Mouse (Mus musculus) intestine, postnatal 0 days (tissue): Measurements from ENCODE around the gene Bach1. TPM values are rescaled to one million over a fixed set of nuclear protein-coding genes. Genes with fewer than 3 reads are reported as not detected.

Experiments
- ATAC-seq: fragments of 200-750 bp; cut with Nextera tagmentation; 2 replicates; pipeline ENCODE4 v1.8.0; 2017; ENCODE audit warnings: mild to moderate bottlenecking, moderate TSS enrichment, moderate library complexity
- H3K27ac ChIP-seq: fragments of 300-500 bp; sonication (generic); 2 replicates; pipeline ENCODE4 v1.5.1; 2014; ENCODE audit warnings: mild to moderate bottlenecking, low read depth, low read length, moderate library complexity
- H3K27me3 ChIP-seq: fragments of 300-500 bp; sonication (generic); replicated peaks from 2 replicates; pipeline ENCODE4 v1.6.1; 2014; ENCODE audit warnings: low read length, mixed read lengths; ENCODE audit not compliant: control insufficient read depth, insufficient read depth
- H3K36me3 ChIP-seq: fragments of 300-500 bp; sonication (generic); 2 replicates; pipeline ENCODE4 v1.6.1; 2014; ENCODE audit warnings: mild to moderate bottlenecking, moderate library complexity; ENCODE audit not compliant: control insufficient read depth, insufficient read depth
- H3K4me1 ChIP-seq: fragments of 300-500 bp; sonication (generic); replicated peaks from 2 replicates; pipeline ENCODE4 v1.6.1; 2014; ENCODE audit warnings: antibody characterized with exemption, low read length, mixed read lengths; ENCODE audit not compliant: control insufficient read depth, insufficient read depth
- H3K4me2 ChIP-seq: fragments of 300-500 bp; sonication (generic); replicated peaks from 2 replicates; pipeline ENCODE4 v1.6.1; 2014; ENCODE audit warnings: low read depth, mild to moderate bottlenecking, moderate library complexity
- H3K4me3 ChIP-seq: fragments of 300-500 bp; sonication (generic); 2 replicates; pipeline ENCODE4 v1.5.1; 2014; ENCODE audit warnings: low read depth, low read length
- H3K9ac ChIP-seq: fragments of 300-500 bp; sonication (generic); 2 replicates; pipeline ENCODE4 v1.6.1; 2014; ENCODE audit warnings: mild to moderate bottlenecking, low read depth, low read length
- H3K9me3 ChIP-seq: fragments of 300-500 bp; sonication (generic); 2 replicates; pipeline ENCODE4 v1.6.1; 2016; ENCODE audit warnings: mixed run types; ENCODE audit not compliant: control insufficient read depth
- CTCF ChIP-seq: sonication (generic); IDR thresholded peaks from 2 replicates; pipeline ENCODE4 v1.5.1; 2016; ENCODE audit warnings: low read depth, mild to moderate bottlenecking, control low read depth, antibody characterized with exemption, moderate library complexity
- WGBS: fragments of 180-500 bp; shearing (Covaris S2); extraction: QIAGEN DNeasy Blood & Tissue Kit; methylation state at CpG from one replicate; pipeline ENCODE4 v1.1.7; 2014; 5-methylcytosine and 5-hydroxymethylcytosine counted together
- polyA plus RNA-seq: library from polyadenylated mRNA; unstranded; fragments of >200 nt; fragmentation: Nextera tagmentation; extraction: Ambion mirVana; gene quantifications from 2 replicates; pipeline ENCODE4 v1.2.1, GENCODE M21; 2015

The Bach1 gene
- polyA plus RNA-seq, 1 experiment from 2014 or later = 21.3 TPM

- peak; percentile 51 for ATAC-seq
- Histone ChIP-seq H3K9ac (no peak overlapping the region), H3K27ac (0 out of 2 replicates have a peak overlapping the region, but pooled peaks have one; percentile 41), H3K4me2 (no peak overlapping the region), H3K9me3 (no peaks in the 10 kb centered on the region), H3K4me1 (no peaks in the 10 kb centered on the region), H3K27me3 (no peaks in the 10 kb centered on the region), H3K36me3 (peaks cover 78% of the 10 kb centered on the region), H3K4me3 (no peak overlapping the region)
- WGBS = 44% methylated on average over 5 of the region's 5 CpGs
- TF ChIP-seq CTCF = no peak
These were observed 26.5 kb downstream of the Bach1 start for GRCm38 (mm10) chr16:87725241-87725640.

GRCm38 (mm10) chr16:87725963-87726362, 27.2 kb downstream of the Bach1 start:
- TF ChIP-seq CTCF = no peak
- H3K27ac ChIP-seq = peak overlapping the region; percentile 35; the same call in 1 of the 2 replicates

GRCm38 (mm10) chr16:87726369-87726768, 27.6 kb downstream of the Bach1 start:
- Histone ChIP-seq H3K27ac (peak overlapping the region; percentile 35; the same call in 1 of the 2 replicates), H3K36me3 (peaks cover 76% of the 10 kb centered on the region), H3K4me2 (no peak overlapping the region), H3K9me3 (no peaks in the 10 kb centered on the region), H3K27me3 (no peaks in the 10 kb centered on the region), H3K4me1 (no peaks in the 10 kb centered on the region), H3K4me3 (no peak overlapping the region), H3K9ac (no peak overlapping the region)
- no peak for TF ChIP-seq CTCF
- WGBS = 60% methylated on average over 6 of the region's 6 CpGs
- ATAC-seq = peak; percentile 5; the same call in 1 of the 2 replicates

More at GRCm38 (mm10) chr16:87725963-87726362, 27.2 kb downstream of the Bach1 start:
- 38% methylated on average over 21 of the region's 21 CpGs for WGBS
- H3K4me1 ChIP-seq = no peaks in the 10 kb centered on the region
- H3K36me3 ChIP-seq = peaks cover 79% of the 10 kb centered on the region
- no peak overlapping the region for H3K4me3 ChIP-seq
- no peak overlapping the region for H3K9ac ChIP-seq
- H3K9me3 ChIP-seq = no peaks in the 10 kb centered on the region
- H3K27me3 ChIP-seq = no peaks in the 10 kb centered on the region
- ATAC-seq = peak; percentile 89
- peak overlapping the region; percentile 38 for H3K4me2 ChIP-seq

GRCm38 (mm10) chr16:87727250-87727649, 28.5 kb downstream of the Bach1 start:
- no peak for TF ChIP-seq CTCF
- peaks cover 70% of the 10 kb centered on the region for H3K36me3 ChIP-seq
- H3K4me1 ChIP-seq = no peaks in the 10 kb centered on the region

GRCm38 (mm10) chr16:87727918-87728317, 29.2 kb downstream of the Bach1 start:
- H3K9me3 ChIP-seq = no peaks in the 10 kb centered on the region
- 79% methylated on average over 14 of the region's 14 CpGs for WGBS
- H3K36me3 ChIP-seq = peaks cover 66% of the 10 kb centered on the region
- no peak overlapping the region for H3K4me2 ChIP-seq
- no peaks in the 10 kb centered on the region for H3K4me1 ChIP-seq
- no peaks in the 10 kb centered on the region for H3K27me3 ChIP-seq
- ATAC-seq = no peak
- TF ChIP-seq CTCF = no peak
- H3K4me3 ChIP-seq = no peak overlapping the region
- H3K27ac ChIP-seq = no peak overlapping the region
- no peak overlapping the region for H3K9ac ChIP-seq

More at GRCm38 (mm10) chr16:87727250-87727649, 28.5 kb downstream of the Bach1 start:
- Histone ChIP-seq H3K27me3 (no peaks in the 10 kb centered on the region), H3K9me3 (no peaks in the 10 kb centered on the region), H3K4me3 (no peak overlapping the region), H3K9ac (no peak overlapping the region), H3K27ac (no peak overlapping the region), H3K4me2 (no peak overlapping the region)
- ATAC-seq = no peak
- 78% methylated on average over 9 of the region's 9 CpGs for WGBS

GRCm38 (mm10) chr16:87728703-87729102, 30.0 kb downstream of the Bach1 start:
- Histone ChIP-seq H3K4me1 (no peaks in the 10 kb centered on the region), H3K4me3 (no peak overlapping the region), H3K27me3 (no peaks in the 10 kb centered on the region), H3K4me2 (no peak overlapping the region), H3K36me3 (peaks cover 58% of the 10 kb centered on the region), H3K9me3 (no peaks in the 10 kb centered on the region), H3K9ac (no peak overlapping the region), H3K27ac (no peak overlapping the region)
- WGBS = 92% methylated on average over 8 of the region's 8 CpGs
- ATAC-seq = no peak
- no peak for TF ChIP-seq CTCF

- TF ChIP-seq CTCF = no peak
These were observed 30.7 kb downstream of the Bach1 start for GRCm38 (mm10) chr16:87729469-87729868.

More at GRCm38 (mm10) chr16:87729469-87729868, 30.7 kb downstream of the Bach1 start:
- Histone ChIP-seq H3K4me3 (no peak overlapping the region), H3K27me3 (no peaks in the 10 kb centered on the region), H3K9me3 (no peaks in the 10 kb centered on the region), H3K36me3 (peaks cover 51% of the 10 kb centered on the region), H3K9ac (no peak overlapping the region), H3K4me1 (no peaks in the 10 kb centered on the region), H3K4me2 (no peak overlapping the region), H3K27ac (no peak overlapping the region)
- WGBS = 95% methylated on average over 20 of the region's 20 CpGs
- no peak for ATAC-seq
